Mouse (Mus musculus) heart, embryonic 12.5 days (tissue): ENCODE results near the gene Trp53i13. TPM values are rescaled to one million over a fixed set of nuclear protein-coding genes. Genes with fewer than 3 reads are reported as not detected.

Experiments used
- ATAC-seq: fragments of 200-750 bp; cut with Nextera tagmentation; 2 replicates; pipeline ENCODE4 v1.8.0; 2017; ENCODE audit warnings: moderate TSS enrichment, moderate library complexity; ENCODE audit not compliant: insufficient number of reproducible peaks, low FRiP score
- H3K27ac ChIP-seq: fragments of 300-500 bp; sonication (generic); 2 replicates; pipeline ENCODE4 v1.5.1; 2016; ENCODE audit warnings: mild to moderate bottlenecking, moderate library complexity; ENCODE audit not compliant: poor library complexity, severe bottlenecking
- H3K27me3 ChIP-seq: fragments of 300-500 bp; sonication (generic); replicated peaks from 2 replicates; pipeline ENCODE4 v1.6.1; 2016; ENCODE audit warnings: mild to moderate bottlenecking, moderate library complexity
- H3K36me3 ChIP-seq: fragments of 300-500 bp; sonication (generic); 2 replicates; pipeline ENCODE4 v1.6.1; 2016; ENCODE audit warnings: mild to moderate bottlenecking, moderate library complexity
- H3K4me1 ChIP-seq: fragments of 300-500 bp; sonication (generic); replicated peaks from 2 replicates; pipeline ENCODE4 v1.6.1; 2016; ENCODE audit warnings: mild to moderate bottlenecking
- H3K4me2 ChIP-seq: fragments of 300-500 bp; sonication (generic); 2 replicates; pipeline ENCODE4 v1.6.1; 2016; ENCODE audit warnings: mild to moderate bottlenecking, moderate library complexity
- H3K4me3 ChIP-seq: fragments of 300-500 bp; sonication (generic); 2 replicates; pipeline ENCODE4 v1.5.1; 2016; ENCODE audit warnings: mild to moderate bottlenecking
- H3K9ac ChIP-seq: fragments of 300-500 bp; sonication (generic); 2 replicates; pipeline ENCODE4 v1.6.1; 2016; ENCODE audit warnings: mild to moderate bottlenecking, moderate library complexity
- H3K9me3 ChIP-seq: fragments of 300-500 bp; sonication (generic); replicated peaks from 2 replicates; pipeline ENCODE4 v1.6.1; 2016; ENCODE audit warnings: mild to moderate bottlenecking, moderate library complexity
- WGBS: fragments of 180-500 bp; shearing (Covaris S2); methylation state at CpG from one replicate; pipeline ENCODE4 v1.1.7; 2016; 5-methylcytosine and 5-hydroxymethylcytosine counted together
- polyA plus RNA-seq: library from polyadenylated mRNA; unstranded; fragments of >200 nt; fragmentation: Nextera tagmentation; extraction: Ambion mirVana; gene quantifications from 2 replicates; pipeline ENCODE4 v1.2.1, GENCODE M21; 2016

Trp53i13 gene
- polyA plus RNA-seq, 1 experiment from 2014 or later = 30.2 TPM

DNA sequence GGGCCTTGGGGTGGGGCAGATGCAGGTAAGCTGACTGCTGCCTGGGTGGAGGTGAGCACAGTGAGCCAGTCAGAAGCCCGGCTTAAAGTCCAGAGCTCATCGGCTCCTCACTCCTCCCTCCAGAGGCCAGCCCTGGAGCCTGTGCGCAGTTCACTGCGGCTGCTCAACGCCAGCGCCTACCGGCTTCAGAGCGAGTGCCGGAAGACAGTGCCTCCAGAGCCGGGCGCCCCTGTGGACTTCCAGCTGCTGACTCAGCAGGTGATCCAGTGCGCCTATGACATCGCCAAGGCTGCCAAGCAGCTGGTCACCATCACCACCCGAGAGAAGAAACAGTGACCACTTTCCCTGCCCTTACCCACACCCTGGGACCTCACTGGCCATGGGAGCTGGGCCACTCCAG is 9.5 kb downstream of the Trp53i13 start:
- no peaks in the 10 kb centered on the region for H3K9me3 ChIP-seq
- 81% methylated on average over 14 of the region's 14 CpGs for WGBS
- no peaks in the 10 kb centered on the region for H3K27me3 ChIP-seq
- H3K4me1 ChIP-seq = peaks cover 18% of the 10 kb centered on the region
- H3K36me3 ChIP-seq = peaks cover 70% of the 10 kb centered on the region
- no peak overlapping the region for H3K4me2 ChIP-seq
- H3K4me3 ChIP-seq = no peak overlapping the region
- ATAC-seq = no peak
- H3K27ac ChIP-seq = no peak overlapping the region
- H3K9ac ChIP-seq = no peak overlapping the region

DNA sequence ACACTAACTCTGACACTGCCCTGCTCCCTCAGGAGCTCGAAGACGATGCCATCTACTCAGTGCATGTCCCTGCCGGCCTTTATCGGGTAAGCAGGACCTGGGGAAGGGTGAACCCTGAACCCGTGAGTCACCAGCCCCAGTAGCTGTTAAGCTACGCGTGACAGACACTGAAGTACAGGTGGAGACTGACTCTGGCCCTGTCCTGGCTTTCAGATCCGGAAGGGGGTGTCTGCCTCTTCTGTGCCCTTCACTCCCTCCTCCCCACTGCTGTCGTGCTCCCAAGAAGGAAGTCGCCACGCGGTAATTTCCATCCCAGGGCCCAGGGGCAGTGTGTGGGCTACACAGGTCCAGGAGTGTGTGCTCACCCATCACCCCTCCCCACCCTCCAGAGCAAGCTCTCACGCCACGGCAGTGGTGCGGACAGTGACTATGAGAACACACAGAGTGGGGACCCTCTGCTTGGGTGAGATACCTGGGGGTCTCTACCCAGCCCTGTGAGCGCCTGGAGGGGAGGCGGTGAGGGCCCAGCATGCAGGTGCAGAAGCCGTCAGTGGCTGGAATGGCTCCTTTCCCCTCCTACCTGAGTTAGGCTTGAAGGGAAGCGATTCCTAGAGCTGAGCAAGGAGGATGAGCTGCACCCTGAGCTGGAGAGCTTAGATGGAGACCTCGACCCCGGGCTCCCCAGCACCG is 10.3 kb downstream of the Trp53i13 start:
- Histone ChIP-seq H3K36me3 (peaks cover 77% of the 10 kb centered on the region), H3K27ac (no peak overlapping the region), H3K4me3 (no peak overlapping the region), H3K9ac (no peak overlapping the region), H3K9me3 (no peaks in the 10 kb centered on the region), H3K4me2 (no peak overlapping the region), H3K4me1 (peaks cover 26% of the 10 kb centered on the region), H3K27me3 (no peaks in the 10 kb centered on the region)
- ATAC-seq = no peak
- 85% methylated on average over 22 of the region's 22 CpGs for WGBS

DNA sequence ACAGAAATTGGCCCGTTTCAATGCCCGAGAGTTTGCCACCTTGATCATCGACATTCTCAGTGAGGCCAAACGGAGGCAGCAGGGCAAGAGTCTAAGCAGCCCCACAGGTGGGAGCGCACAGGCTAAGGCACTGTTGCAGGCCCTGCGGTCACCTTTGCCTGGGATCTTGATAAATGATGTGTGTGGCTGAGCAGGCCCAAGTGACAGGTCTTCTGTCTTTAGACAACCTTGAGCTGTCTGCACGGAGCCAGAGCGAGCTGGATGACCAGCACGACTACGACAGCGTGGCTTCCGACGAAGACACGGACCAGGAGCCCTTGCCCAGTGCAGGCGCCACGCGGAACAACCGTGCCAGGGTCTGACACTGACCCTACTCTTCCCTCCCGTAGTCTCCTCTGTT is 11.4 kb downstream of the Trp53i13 start:
- no peak overlapping the region for H3K27ac ChIP-seq
- peaks cover 27% of the 10 kb centered on the region for H3K4me1 ChIP-seq
- no peaks in the 10 kb centered on the region for H3K9me3 ChIP-seq
- 93% methylated on average over 19 of the region's 19 CpGs for WGBS
- H3K36me3 ChIP-seq = peaks cover 81% of the 10 kb centered on the region
- H3K27me3 ChIP-seq = no peaks in the 10 kb centered on the region
- no peak overlapping the region for H3K4me2 ChIP-seq
- ATAC-seq = no peak
- no peak overlapping the region for H3K4me3 ChIP-seq
- H3K9ac ChIP-seq = no peak overlapping the region

DNA sequence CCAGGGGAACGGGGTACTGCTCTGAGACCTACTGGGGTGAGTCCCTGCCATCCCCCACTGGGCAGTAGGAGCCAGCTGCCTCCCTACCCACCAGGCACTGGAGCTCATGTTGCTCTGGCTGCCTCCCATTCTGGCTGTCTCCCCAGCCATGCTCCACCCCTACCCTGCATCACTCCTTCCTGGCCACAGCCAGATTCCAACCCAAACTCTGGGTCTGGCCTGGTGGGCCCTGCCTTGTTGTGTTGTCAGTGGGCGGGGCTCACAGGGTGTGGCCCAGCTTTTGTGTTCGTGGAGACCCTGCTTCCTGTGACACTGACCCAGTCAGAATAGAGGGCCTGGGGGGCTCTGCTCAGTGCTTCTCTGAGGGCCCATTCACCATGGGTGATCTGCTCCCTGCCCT is 12.3 kb downstream of the Trp53i13 start:
- WGBS = 69% methylated on average over 3 of the region's 3 CpGs
- no peak overlapping the region for H3K27ac ChIP-seq

DNA sequence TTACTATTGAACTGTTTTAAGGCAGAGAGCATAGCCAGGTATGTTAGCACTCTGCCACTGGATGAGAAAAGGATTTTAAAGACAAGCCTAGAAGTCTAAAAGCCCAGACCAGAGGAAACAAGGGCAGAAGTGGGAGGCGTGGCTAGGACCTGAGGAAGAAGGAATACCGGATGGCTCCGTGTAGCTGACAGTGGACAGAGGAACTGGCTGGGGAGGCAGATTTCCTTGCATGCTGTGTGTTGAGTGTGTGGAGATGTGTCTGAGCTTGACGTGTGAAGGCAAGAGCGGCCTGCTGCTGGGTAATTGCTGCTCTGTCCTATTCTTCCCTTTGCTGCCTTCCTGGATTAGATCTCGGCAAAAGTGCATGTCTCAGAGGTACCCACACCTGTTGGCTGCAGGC is 13.3 kb downstream of the Trp53i13 start:
- WGBS = 77% methylated on average over 6 of the region's 6 CpGs
- no peak overlapping the region for H3K4me3 ChIP-seq
- H3K4me1 ChIP-seq = peaks cover 29% of the 10 kb centered on the region
- no peak overlapping the region for H3K27ac ChIP-seq
- H3K9ac ChIP-seq = no peak overlapping the region; the same call in 1 of the 2 replicates
- H3K36me3 ChIP-seq = peaks cover 83% of the 10 kb centered on the region
- H3K27me3 ChIP-seq = no peaks in the 10 kb centered on the region
- no peak overlapping the region for H3K4me2 ChIP-seq
- ATAC-seq = no peak
- no peaks in the 10 kb centered on the region for H3K9me3 ChIP-seq

More for the DNA sequence above, 12.3 kb downstream of the Trp53i13 start:
- Histone ChIP-seq H3K9ac (no peak overlapping the region), H3K9me3 (no peaks in the 10 kb centered on the region), H3K4me1 (peaks cover 27% of the 10 kb centered on the region), H3K4me2 (no peak overlapping the region), H3K27me3 (no peaks in the 10 kb centered on the region), H3K4me3 (no peak overlapping the region), H3K36me3 (peaks cover 84% of the 10 kb centered on the region)
- no peak for ATAC-seq

DNA sequence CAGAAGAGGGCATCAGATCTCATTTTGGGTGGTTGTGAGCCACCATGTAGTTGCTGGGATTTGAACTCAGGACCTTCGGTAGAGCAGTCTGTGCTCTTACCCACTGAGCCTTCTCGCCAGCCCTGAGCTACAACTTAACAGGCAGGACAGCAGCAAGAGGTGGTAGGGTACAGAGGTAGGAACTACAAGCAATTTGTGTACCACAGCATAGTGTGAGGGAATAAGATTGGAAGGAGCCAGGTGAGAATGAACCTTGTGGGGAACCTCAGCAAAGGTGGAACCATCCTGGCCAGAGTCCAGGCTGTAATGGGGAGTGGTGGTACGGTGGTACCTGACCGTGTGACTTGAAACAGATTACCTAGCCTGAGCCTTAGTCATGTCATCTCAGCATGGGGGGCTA is 13.8 kb downstream of the Trp53i13 start:
- Histone ChIP-seq H3K9ac (no peak overlapping the region), H3K4me3 (no peak overlapping the region), H3K27me3 (no peaks in the 10 kb centered on the region), H3K4me1 (peaks cover 34% of the 10 kb centered on the region), H3K27ac (no peak overlapping the region), H3K36me3 (peaks cover 78% of the 10 kb centered on the region), H3K9me3 (no peaks in the 10 kb centered on the region), H3K4me2 (no peak overlapping the region)
- 86% methylated on average over 4 of the region's 4 CpGs for WGBS
- no peak for ATAC-seq

DNA sequence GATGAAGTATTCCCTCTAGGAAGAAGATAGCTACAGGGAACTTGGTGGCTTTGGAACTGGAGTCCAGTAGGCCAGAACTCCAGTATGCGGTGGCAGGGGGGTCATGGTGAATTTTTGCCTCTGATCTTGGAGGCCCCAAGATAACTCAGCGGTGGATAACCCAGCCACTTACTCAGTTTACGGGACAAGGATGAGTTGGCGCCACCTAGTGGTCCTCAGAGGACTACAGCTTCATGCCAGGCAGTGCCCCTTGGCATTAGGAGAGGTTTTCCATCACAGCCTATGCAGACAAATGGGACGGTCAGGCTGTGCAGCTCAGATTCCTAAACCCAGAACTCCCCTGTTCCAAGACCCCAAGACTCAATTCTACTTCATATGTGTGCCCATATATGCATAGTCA is 14.4 kb downstream of the Trp53i13 start:
- ATAC-seq = no peak
- H3K4me2 ChIP-seq = no peak overlapping the region
- peaks cover 72% of the 10 kb centered on the region for H3K36me3 ChIP-seq
- no peak overlapping the region for H3K9ac ChIP-seq
- H3K27ac ChIP-seq = no peak overlapping the region
- no peaks in the 10 kb centered on the region for H3K9me3 ChIP-seq
- 25% methylated on average over 5 of the region's 5 CpGs for WGBS
- no peak overlapping the region for H3K4me3 ChIP-seq
- H3K4me1 ChIP-seq = peaks cover 35% of the 10 kb centered on the region
- no peaks in the 10 kb centered on the region for H3K27me3 ChIP-seq

DNA sequence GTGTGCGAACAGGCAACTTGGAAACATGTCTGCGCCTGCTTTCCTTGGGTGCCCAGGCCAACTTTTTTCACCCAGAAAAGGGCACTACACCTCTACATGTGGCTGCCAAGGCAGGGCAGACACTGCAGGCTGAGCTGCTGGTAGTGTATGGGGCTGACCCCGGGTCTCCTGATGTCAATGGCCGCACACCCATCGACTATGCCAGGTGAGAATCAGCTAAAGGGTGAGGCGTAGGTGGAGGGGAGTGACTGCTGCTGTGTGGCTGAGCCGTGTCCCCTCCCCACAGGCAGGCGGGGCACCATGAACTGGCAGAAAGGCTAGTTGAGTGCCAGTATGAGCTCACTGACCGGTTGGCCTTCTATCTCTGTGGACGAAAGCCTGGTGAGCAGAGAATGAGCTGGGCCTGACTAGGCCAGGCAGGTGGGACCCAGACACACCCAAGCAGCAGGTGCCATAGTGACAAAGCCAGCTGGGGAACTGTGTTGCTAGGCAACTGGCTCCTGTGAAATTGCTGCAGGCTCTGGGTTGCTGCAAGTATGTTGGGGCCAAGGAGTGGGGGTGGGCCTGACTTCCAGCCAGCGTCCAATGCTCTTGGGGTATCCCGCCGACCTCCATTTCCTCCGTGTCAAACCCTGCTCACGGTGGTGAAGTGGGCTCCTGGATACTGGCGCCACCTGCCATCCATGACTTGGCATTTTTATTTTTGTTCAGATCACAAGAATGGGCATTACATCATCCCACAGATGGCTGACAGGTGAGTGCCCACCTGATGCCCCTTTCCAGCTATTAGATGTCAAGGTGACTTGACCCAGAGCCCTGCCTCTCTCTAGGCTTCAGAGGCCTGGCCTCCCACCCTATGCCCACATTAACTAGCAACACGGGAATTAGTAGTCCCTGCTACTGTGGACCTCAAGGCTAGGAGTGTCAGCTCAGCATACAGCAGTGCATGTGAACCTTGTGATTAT is 15.1 kb downstream of the Trp53i13 start:
- Histone ChIP-seq H3K9me3 (no peaks in the 10 kb centered on the region), H3K4me1 (peaks cover 41% of the 10 kb centered on the region), H3K36me3 (peaks cover 64% of the 10 kb centered on the region), H3K9ac (no peak overlapping the region), H3K27ac (no peak overlapping the region), H3K4me2 (no peak overlapping the region), H3K27me3 (no peaks in the 10 kb centered on the region), H3K4me3 (no peak overlapping the region)
- no peak for ATAC-seq
- 83% methylated on average over 17 of the region's 17 CpGs for WGBS

DNA sequence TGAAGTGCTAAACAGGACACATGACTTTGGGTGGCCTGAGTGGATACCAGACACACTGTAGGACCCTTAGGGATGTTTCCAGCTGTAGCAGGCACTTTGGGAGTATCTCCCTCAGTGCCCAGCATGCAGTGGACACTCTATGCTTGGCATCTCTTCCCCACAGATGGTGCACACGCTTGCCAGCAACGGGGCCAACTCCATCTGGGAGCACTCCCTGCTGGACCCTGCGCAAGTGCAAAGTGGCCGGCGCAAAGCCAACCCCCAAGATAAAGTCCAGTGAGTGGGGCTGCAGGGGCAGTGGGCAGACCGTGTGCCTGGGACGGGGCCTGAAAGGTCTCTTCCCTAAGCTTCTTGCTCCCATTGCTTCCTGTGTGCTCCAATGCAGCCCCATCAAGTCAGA is 16.4 kb downstream of the Trp53i13 start:
- ATAC-seq = no peak
- WGBS = 88% methylated on average over 7 of the region's 7 CpGs

DNA sequence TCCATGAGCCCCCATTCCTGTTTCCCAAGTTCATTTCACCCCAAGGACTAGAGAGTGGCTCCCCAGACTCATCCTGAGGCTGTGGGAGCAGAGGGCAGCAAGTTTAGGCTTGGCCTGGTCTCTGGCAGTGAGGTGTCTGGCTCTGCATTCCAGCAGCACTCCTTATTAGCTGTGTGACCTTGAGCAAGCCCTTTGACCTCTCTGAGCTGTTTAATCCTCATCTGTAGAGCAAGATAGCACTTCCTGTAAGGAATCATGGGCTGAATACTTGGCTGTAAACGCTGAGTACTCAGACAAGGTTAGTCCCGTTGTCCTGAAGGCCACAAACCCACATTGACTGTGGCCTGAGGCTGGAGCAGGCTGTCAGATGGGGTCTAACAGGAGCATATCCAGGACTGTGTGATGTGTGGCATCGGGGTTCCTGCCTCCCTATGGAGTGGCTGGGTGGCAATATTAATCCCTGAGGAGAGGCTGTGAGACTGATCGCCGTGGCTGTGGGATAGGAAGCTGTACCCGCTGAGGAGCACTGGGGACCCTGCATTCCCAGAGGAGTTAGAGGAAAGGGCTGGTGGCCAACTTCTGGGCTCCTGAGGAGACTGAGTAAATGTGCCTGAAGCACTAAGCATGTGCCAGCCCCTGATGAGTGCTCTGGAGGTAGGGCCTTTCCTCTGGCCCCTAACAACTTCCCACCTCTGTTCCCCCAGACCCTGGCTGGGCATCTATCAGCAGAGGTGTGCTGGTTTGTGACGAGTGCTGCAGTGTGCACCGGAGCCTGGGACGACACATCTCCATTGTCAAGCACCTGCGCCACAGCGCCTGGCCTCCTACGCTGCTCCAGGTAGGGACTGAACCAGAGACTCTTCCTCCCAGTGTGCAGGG is 17.3 kb downstream of the Trp53i13 start:
- no peak for ATAC-seq
- whole genome bisulfite sequencing = 68% methylated on average over 12 of the region's 12 CpGs
- peak overlapping the region; percentile 26 for H3K4me2 ChIP-seq
- H3K27me3 ChIP-seq = no peaks in the 10 kb centered on the region
- no peak overlapping the region for H3K4me3 ChIP-seq
- H3K9ac ChIP-seq = peak overlapping the region; percentile 36
- H3K9me3 ChIP-seq = no peaks in the 10 kb centered on the region
- H3K36me3 ChIP-seq = peaks cover 43% of the 10 kb centered on the region
- peaks cover 59% of the 10 kb centered on the region for H3K4me1 ChIP-seq
- peak overlapping the region; percentile 94 for H3K27ac ChIP-seq

More for the DNA sequence above, 16.4 kb downstream of the Trp53i13 start:
- no peak overlapping the region for H3K9ac ChIP-seq
- H3K27me3 ChIP-seq = no peaks in the 10 kb centered on the region
- H3K4me3 ChIP-seq = no peak overlapping the region
- no peak overlapping the region for H3K4me2 ChIP-seq
- peaks cover 54% of the 10 kb centered on the region for H3K4me1 ChIP-seq
- H3K27ac ChIP-seq = no peak overlapping the region
- no peaks in the 10 kb centered on the region for H3K9me3 ChIP-seq
- H3K36me3 ChIP-seq = peaks cover 51% of the 10 kb centered on the region
